30 mouse cellular contexts compared by ENCODE assay signal in the genomic region with DNA sequence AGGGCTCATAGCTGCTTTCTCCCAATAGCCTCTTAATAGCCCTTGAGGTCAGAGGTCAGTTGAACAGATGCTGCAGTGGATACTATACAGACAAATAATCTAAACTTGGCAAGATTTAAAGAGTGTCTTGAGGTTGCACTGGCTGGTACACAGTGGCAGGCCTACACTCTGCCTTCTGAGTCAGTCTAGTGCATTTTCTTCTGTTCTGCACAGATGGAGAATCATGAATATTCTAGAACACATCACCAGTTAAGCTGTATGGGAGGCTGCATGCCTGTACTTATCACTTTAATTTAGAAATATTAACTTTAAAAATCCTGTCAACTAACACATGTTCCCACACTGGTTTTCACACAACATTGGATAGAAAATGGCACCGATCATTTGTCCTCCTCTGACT. TPM values are rescaled to one million over a fixed set of nuclear protein-coding genes. Genes with fewer than 3 reads are reported as not detected.
DNase-seq lines count a peak whose midpoint lies in the region; ATAC-seq and TF ChIP-seq lines count a peak whose summit lies in the region.
"Had no signal": no experiment of that assay in that cellular context is flagged by ENCODE, and none has a peak within 500 bp of the region (broad histone marks: within the 10 kb centered on the region; RNA-seq: fewer than 3 reads in every experiment).

No protein-coding gene starts in this region.

- intact Hi-C loops in heart, postnatal 25 days (cut with DNase I) = no loop called here

- H3K4me3 ChIP-seq in forebrain, embryonic 16.5 days (replicated peaks; ENCODE audit: low read length) = no peak overlapping the region
- H3K4me3 ChIP-seq in forebrain, embryonic 13.5 days = no peak overlapping the region
- no peak overlapping the region for H3K4me3 ChIP-seq in layer of hippocampus, adult 2 months
- H3K4me3 ChIP-seq: embryonic facial prominence, embryonic 12.5 days; embryonic facial prominence, embryonic 15.5 days; forebrain, embryonic 12.5 days; gastrocnemius, adult 2 months; heart, embryonic 12.5 days; heart, embryonic 15.5 days had no signal

- TF ChIP-seq CTCF in layer of hippocampus, adult 2 months (conservative IDR thresholded peaks at IDR 0.05) = no peak

- H3K27ac ChIP-seq in forebrain, embryonic 16.5 days (ENCODE audit: low read length) = no peak overlapping the region
- H3K27ac ChIP-seq in forebrain, embryonic 13.5 days = no peak overlapping the region
- 0 out of 2 replicates have a peak overlapping the region, but pooled peaks have one; percentile 36 for H3K27ac ChIP-seq in layer of hippocampus, adult 2 months
- H3K27ac ChIP-seq: embryonic facial prominence, embryonic 12.5 days; embryonic facial prominence, embryonic 15.5 days; forebrain, embryonic 12.5 days; gastrocnemius, adult 2 months; heart, embryonic 15.5 days; hindbrain, embryonic 14.5 days; hindbrain, postnatal 0 days had no signal

- H3K9me3 ChIP-seq in forebrain, embryonic 16.5 days (ENCODE audit: control insufficient read depth, low read length) = no peaks in the 10 kb centered on the region
- no peaks in the 10 kb centered on the region for H3K9me3 ChIP-seq in forebrain, embryonic 13.5 days (replicated peaks)
- H3K9me3 ChIP-seq: embryonic facial prominence, embryonic 12.5 days; embryonic facial prominence, embryonic 15.5 days; forebrain, embryonic 12.5 days; heart, embryonic 12.5 days; heart, embryonic 15.5 days had no signal

- H3K4me1 ChIP-seq in forebrain, embryonic 16.5 days (replicated peaks; ENCODE audit: control insufficient read depth, insufficient read depth, low read length) = no peaks in the 10 kb centered on the region
- H3K4me1 ChIP-seq in forebrain, embryonic 13.5 days = no peaks in the 10 kb centered on the region
- H3K4me1 ChIP-seq: forebrain, embryonic 12.5 days; heart, embryonic 12.5 days; heart, embryonic 15.5 days had no signal

- no peak overlapping the region for H3K9ac ChIP-seq in forebrain, embryonic 16.5 days (replicated peaks; ENCODE audit: low read depth, low read length)
- no peak overlapping the region for H3K9ac ChIP-seq in forebrain, embryonic 13.5 days
- H3K9ac ChIP-seq: embryonic facial prominence, embryonic 12.5 days; embryonic facial prominence, embryonic 15.5 days; forebrain, embryonic 12.5 days; heart, embryonic 12.5 days; heart, embryonic 15.5 days; hindbrain, embryonic 14.5 days had no signal

- peak; percentile 55 for DNase-seq in heart, adult 11 months
- no peak for DNase-seq in heart, postnatal 25 days (ENCODE audit: low spot score)
- peak in 1 of 2 experiments; percentile 16 for DNase-seq in layer of hippocampus, adult 2 months (ENCODE audit: low spot score in 2 of 2)
- DNase-seq in layer of hippocampus, adult 8-10 months (ENCODE audit: low spot score in 2 of 2) = no peak
- peak; percentile 32 for DNase-seq in telencephalon, adult 2 months (ENCODE audit: low read depth, low spot score)
- DNase-seq in MN1 (ENCODE audit: low spot score) = no peak
- DNase-seq: adrenal gland, adult 8-10 months; adrenal gland, postnatal 25 days; cerebellum, adult 18-20 months; cerebellum, adult 9-10 months; cerebellum, postnatal 14 days; gastrocnemius, adult 2 months; gastrocnemius, postnatal 14 days; heart, adult 18-20 months; heart, postnatal 10 days; heart, postnatal 4 days; kidney, adult 11 months had no signal

- no peaks in the 10 kb centered on the region for H3K36me3 ChIP-seq in forebrain, embryonic 16.5 days (ENCODE audit: control insufficient read depth, insufficient read depth)
- H3K36me3 ChIP-seq in forebrain, embryonic 13.5 days (ENCODE audit: poor library complexity, severe bottlenecking) = no peaks in the 10 kb centered on the region
- H3K36me3 ChIP-seq: embryonic facial prominence, embryonic 12.5 days; embryonic facial prominence, embryonic 15.5 days; forebrain, embryonic 12.5 days; heart, embryonic 12.5 days; heart, embryonic 15.5 days had no signal

- 0 out of 2 replicates have a peak, but pooled peaks have one; percentile 31 for ATAC-seq in forebrain, embryonic 16.5 days
- ATAC-seq in forebrain, embryonic 13.5 days = no peak
- ATAC-seq: activated CD4-positive, CD25-positive, alpha-beta regulatory T cell, adult 4 months; CD4-positive, CD25-positive, alpha-beta regulatory T cell, adult 4 months; hindbrain, postnatal 0 days; inflammation-experienced regulatory T-cells, adult 6 months had no signal

- no peaks in the 10 kb centered on the region for H3K27me3 ChIP-seq in forebrain, embryonic 16.5 days (replicated peaks; ENCODE audit: control insufficient read depth, insufficient read depth, low read length)
- no peaks in the 10 kb centered on the region for H3K27me3 ChIP-seq in forebrain, embryonic 13.5 days
- H3K27me3 ChIP-seq: embryonic facial prominence, embryonic 12.5 days; embryonic facial prominence, embryonic 15.5 days; heart, embryonic 12.5 days; heart, embryonic 15.5 days had no signal

- no peak overlapping the region for H3K4me2 ChIP-seq in forebrain, embryonic 16.5 days (ENCODE audit: low read length)
- H3K4me2 ChIP-seq in forebrain, embryonic 13.5 days = no peak overlapping the region
- H3K4me2 ChIP-seq: embryonic facial prominence, embryonic 12.5 days; embryonic facial prominence, embryonic 15.5 days; forebrain, embryonic 12.5 days; heart, embryonic 12.5 days; heart, embryonic 15.5 days; hindbrain, embryonic 14.5 days had no signal

- WGBS in forebrain, embryonic 16.5 days = 79% methylated on average over 1 of the region's 1 CpGs
- 84% methylated on average over 1 of the region's 1 CpGs for WGBS in forebrain, embryonic 13.5 days

RNA-seq across cellular contexts. Expression of a gene that starts 34.1 kb away (rescaled TPM):
- 13.1 and 13.8 TPM in 2 replicates for polyA plus RNA-seq in forebrain, embryonic 16.5 days (2015; fragmentation: Nextera tagmentation; extraction: Ambion mirVana)
- polyA plus RNA-seq in forebrain, embryonic 13.5 days (2015; fragmentation: Nextera tagmentation; extraction: Ambion mirVana) = 29.8 and 37.3 TPM in 2 replicates
- total RNA-seq in heart, postnatal 25 days (2021) = not detected
- total RNA-seq in layer of hippocampus, adult 2 months (2021) = 10 to 100 TPM; 26.6 to 29.8 TPM
- total RNA-seq in layer of hippocampus, adult 8-10 months (2022) = 10 to 100 TPM; 17.4 to 25.8 (median 21.9) TPM
- total RNA-seq: adrenal gland, postnatal 25 days; heart, postnatal 10 days; heart, postnatal 4 days had no signal
- polyA plus RNA-seq: activated CD4-positive, CD25-positive, alpha-beta regulatory T cell, adult 4 months; C2C12; CD4-positive, CD25-positive, alpha-beta regulatory T cell, adult 4 months; heart, embryonic 12.5 days; heart, embryonic 15.5 days; hindbrain, embryonic 14.5 days; inflammation-experienced regulatory T-cells, adult 6 months had no signal

Comparison
In these comparisons a context has a peak if more than half of its experiments do, and no peak if none do; other contexts are left out.
1. DNase-seq: peak in heart, adult 11 months (single experiment) and telencephalon, adult 2 months (single experiment); none in heart, postnatal 25 days (single experiment), layer of hippocampus, adult 8-10 months (0 of 2) and MN1 (single experiment).
2. RNA of a gene that starts 34.1 kb away (total RNA-seq): 26.6 to 29.8 TPM in layer of hippocampus, adult 2 months and 17.4 to 25.8 TPM in layer of hippocampus, adult 8-10 months; not detected in heart, postnatal 25 days; every median in the first group is over 10 times any median in the second.